Mouse (Mus musculus): Measurements from ENCODE around the gene Cdh23.

Cdh23 gene

DNA sequence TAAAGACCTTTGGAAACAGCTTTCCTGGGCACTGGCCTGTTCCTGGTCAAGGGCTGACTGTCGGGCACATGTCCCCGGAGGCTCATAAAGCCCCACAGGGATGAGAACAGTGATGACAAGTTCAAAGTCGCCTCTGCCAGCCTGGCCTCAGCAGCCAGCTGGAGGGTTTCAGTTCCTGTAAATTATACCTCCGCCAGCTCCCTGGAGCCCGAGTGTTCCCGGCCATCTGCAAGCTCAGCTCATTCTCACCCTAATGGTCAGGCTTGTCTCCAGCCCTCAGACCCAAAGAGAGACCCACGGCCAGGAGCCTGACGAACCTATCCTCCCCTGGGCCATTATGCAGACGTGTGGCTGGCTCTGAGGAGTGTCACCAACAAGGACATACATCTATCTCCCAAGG, 57.0 kb downstream of the Cdh23 start:
- in situ Hi-C loops (cut with MboI, MseI) = no loop called here

DNA sequence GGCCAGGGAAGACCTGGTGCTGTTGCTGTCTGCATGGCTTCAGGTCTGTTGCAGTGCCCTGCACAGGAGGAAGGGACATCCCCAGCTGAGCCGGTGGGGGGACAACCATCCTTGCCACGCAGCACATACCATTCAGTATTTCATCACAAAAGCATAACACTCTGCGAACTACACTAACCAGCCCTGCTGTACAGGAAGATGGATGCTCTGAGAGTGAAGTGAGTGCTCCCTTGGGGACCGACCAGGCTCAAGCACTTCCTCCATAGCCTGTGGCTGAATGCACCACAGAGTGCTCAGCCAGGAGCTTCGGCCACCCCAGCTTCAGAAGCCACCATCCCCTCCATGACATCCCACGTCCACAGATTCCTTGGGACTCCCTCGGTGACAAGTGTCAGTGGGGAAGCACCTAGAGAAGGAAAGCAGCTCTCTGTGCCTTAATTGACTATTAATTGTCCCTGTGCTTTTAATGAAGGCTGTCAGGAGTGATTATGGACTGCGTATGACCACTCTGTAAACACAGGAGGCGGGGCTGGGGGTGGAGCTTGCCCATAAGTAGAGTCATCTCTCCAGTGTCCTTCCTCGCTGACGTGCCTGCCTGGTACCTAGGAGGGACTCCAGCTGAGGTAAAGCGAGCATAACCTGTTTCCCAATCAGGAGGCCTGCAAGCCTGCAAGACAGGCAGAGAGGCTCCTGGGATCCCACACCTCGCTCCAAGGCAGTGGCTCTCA, 60.6 kb downstream of the Cdh23 start:
- in situ Hi-C loops (cut with MboI, MseI) = no loop called here

DNA sequence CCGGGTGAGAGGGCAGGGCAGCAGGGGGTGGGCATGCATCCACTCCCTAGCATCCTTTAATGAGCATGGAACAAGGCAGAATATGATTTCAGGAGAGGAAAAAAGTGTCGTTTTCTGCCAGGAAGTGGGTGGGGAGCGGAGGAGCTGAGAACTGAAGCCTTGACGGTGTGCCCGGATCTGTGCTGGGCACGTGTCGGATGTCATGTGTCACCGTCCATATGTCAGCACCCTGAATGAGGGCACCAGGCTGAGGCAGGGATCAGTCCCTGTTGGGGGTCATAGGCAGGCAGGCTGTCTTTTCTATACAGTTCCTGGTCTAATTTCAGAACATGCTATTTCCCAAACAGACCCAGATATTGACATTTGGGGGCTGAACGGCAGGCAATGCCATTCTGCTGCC, 61.9 kb downstream of the Cdh23 start:
- in situ Hi-C loops (cut with MboI, MseI) = no loop called here

DNA sequence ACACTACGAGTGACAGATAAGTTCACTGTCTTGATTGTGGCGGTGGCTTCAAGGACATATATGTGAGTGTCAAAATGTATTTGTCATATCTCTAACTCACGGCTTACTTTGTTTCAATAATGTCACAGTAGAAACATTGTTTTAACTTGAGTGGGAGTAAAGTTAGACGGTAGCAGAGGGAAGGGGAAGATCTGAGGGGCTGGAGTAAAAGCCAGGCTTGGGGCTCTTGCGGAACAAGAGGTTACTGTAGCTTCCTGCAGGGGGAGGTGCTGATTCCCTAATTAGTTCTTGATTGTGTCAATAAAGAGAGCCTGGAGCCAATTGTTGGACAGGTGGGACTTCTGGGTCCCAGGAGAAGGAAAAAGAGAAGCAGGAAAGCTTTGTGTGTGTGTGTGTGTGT, 70.2 kb downstream of the Cdh23 start:
- in situ Hi-C loops (cut with MboI, MseI) = no loop called here

DNA sequence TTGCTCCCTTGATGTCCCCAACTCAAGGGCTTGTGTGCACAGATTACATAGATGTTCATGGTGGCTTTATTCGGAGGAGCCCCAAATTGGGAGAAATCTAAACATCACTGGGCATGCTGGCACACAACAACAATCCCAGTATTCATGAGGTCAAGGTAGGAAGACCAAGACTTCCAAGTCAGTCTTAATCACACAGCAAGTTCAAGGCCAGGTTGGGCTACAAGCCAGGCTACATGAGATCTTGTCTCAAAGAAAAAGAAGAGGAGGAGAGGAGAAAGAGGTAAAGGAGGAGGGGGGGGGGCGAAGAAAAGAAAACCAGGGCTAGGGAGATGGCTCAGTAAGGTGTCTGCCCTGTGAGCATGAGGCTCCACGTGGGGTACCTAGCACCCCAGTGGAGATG, 70.8 kb downstream of the Cdh23 start:
- in situ Hi-C loops (cut with MboI, MseI) = no loop called here

DNA sequence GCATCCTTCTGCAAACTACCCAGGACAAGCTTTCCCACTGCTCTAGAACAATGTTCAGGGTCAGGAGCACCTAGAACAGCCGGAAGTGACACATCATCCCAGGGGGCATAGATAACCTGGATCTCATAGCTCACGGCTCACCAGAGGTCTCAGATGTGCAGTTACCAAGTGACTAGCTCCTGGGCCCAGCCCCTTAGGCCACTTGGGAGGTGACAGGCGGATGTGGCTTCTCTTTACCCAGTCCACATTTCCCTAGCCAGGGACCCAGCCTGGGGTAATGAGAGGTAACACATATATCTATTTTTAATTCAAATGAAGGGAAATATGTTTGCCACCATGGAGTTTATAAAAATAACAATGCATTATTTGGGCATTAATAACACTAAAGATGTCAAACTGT, 71.3 kb downstream of the Cdh23 start:
- in situ Hi-C loops (cut with MboI, MseI) = no loop called here

DNA sequence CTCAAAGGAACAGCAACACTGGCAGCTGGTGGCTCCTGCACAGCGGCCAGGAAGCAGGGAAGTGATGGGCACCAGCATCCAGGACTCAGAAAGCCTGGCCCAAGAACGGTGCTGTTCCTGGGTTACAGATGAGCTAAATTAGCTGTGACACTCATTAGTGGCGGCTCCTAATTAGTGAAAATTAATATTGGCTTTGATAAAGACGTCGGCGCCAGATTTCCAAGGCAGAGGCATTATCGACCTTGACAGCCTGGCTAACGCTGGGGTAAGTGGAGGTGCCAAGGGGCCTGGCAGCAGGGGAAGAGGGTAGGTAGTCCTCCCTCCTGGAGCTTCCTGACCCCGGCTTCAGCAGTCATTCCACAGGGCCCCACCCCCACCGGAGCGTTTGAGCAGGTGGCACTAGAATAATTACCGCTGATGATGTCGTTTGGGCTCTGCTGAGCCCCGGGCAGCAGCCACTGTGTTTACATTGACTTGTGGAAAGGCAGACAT, 72.0 kb downstream of the Cdh23 start:
- in situ Hi-C loops (cut with MboI, MseI) = no loop called here

DNA sequence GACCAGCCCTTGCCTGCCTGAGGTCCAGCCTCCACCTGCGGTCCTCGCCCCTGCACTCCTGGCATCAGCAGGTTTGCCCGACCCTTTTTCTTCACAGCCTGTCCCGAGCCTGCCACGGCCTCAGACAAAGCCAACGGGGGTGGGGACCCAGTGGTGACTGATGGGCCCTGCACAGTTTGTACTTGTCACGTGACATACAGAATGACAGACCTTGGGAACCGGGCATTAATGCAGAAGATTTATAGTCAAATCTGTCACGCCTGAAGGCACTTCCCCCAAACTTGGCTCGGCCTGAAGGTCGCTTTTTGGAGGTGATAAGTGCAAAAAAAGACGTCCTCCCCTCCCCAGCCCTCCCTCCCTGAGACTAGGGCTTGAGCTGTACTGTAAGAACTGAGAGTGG, 73.5 kb downstream of the Cdh23 start:
- in situ Hi-C loops (cut with MboI, MseI) = no loop called here

DNA sequence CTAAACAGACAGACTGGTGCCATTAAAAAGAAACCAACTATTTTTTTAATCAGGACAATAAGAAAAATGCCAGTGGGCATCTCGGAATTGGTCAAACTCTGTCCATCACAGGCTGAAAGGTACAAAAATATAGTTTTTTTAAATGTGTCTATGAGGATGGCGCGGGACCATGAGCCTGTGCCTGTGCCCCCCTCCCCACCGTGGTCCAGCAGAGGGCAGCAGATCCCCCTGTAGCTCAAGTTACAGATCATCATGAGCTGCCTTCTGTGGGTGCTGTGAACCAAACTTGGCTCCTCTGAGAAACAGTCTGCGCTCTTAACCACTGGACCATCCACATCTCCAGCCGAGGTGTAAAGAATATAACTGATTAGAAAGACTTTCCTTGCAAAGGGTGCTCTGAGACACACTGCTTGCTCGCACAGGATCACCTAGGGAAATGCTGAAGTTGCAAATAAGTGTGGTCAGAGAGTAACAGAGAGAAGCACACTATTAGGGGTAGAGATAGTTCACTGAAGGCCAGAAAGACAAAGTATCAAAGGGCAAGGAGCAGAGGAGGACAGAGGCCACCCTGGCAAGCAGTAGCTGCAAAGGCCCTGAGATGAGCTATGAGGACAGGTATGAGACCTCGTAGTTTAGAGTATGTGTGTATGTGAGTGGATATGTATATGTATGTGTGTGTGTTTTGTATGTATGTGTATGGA, 74.7 kb downstream of the Cdh23 start:
- in situ Hi-C loops (cut with MboI, MseI) = no loop called here

DNA sequence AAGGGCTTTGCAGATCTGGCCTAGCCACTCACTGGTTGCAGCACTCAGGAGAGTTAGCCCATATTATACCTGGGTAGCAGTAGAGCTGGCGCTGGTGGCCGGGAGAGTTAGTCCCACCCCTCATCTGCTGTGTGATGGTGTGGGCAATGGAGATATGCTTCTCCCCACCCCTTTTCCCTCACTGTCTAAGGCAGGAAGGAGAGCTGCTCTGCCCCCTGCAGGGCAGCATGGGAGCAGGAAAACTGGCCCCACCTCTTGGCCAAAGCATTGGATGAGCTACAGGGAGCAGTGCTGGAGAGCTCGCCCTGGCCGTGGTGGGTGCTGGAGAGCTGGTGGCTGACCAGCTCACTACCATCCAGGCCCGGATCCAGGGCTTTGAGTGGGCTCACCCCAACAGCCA, 80.4 kb downstream of the Cdh23 start:
- in situ Hi-C loops (cut with MboI, MseI) = loop anchor here (5.0 kb wide), 2 partner anchors 99 to 314 kb away; no protein-coding TSS in a partner anchor

DNA sequence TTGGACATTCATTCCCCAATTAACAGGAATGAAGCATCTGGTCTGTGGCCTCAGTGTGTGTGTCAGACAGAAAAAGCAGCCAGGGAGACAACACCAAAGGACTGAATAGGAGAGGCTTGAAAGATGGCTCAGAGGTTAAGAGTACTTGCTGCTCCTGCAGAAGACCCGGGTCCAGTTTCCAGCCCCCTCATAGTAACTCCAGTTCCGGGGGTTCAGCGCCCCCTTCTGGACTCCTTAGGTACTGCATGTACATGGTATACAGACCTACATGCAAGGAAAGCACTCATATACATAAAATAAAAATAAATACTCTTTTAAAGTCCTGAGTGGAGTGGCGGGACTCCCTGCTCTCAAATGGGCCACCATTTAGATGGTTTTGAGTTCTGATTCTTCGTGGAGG, 83.4 kb downstream of the Cdh23 start:
- in situ Hi-C loops (cut with MboI, MseI) = no loop called here

DNA sequence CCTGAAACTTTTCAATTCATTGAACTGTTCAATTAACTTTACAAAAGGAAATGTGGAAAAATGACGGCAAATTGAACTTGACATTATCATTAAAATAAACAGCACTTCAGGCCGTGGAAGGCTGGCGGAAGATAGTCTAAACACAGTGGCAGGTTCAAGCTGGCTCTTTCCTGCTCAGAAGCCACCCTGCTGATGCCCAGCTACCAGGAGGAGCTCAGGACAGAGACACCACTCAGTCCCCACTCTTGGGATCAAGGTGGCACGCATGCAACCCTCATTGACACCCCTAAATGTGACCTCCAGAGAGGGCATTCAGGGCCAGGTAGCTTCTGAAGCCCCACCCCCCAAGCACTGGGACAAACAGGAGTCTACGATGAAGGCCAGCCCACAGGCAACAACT, 89.1 kb downstream of the Cdh23 start:
- in situ Hi-C loops (cut with MboI, MseI) = no loop called here

DNA sequence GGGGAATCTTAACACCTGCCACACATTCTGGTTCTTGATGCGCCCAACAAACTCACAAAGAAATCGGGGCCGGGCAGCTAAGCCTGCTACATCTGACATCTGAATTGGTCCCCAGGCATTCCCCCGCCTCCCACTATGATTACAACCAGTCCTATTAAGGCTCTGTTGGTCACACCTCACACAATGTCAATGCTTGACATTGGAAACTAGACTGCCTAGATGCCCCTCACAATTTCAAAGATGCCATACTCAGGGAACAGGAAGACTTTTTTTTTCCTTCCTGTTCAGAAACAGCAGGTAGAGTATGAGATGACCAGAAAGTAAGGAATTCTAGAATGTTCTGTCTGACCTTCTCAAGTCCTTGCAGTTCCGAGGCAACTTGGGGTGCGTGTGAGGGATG, 89.6 kb downstream of the Cdh23 start:
- in situ Hi-C loops (cut with MboI, MseI) = no loop called here

DNA sequence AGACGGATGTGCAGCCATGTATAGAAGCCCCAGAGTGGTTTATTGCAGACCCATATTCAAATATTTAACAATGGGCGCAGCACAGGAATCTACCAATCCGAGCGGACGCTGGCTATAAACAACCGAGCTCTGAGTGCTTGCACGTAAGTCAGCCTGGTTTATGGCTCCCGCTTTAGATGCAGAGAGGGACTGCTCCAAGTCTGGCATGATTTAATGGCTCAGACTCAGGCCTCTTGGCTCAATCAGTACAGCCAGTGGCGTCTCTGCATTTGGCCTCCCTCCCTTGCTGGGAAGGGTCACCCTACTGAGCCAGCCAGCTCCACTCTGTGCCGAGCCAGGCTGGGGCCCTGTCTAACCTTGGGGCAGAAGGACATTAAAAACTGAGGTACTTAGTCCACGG, 94.1 kb downstream of the Cdh23 start:
- in situ Hi-C loops (cut with MboI, MseI) = no loop called here

DNA sequence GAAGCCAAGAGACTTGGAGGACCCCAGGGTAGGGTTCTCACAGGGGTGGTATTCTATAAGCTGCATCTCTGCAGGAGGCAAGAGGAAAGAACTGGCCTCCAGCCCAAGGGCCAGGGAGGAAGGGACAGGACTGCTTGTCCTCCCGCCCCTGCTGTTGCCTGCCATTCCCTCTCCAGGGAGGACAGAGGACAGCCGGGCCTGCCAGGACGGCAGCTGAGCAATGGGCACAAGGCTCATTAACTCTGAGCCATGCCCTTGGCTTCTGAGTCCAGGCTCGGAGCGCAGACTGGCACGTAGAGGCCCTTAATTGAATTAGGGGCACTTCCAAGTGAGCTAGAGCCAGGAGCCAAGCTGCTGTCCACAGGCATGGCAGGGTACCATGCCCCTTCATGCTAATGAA, 101.1 kb downstream of the Cdh23 start:
- in situ Hi-C loops (cut with MboI, MseI) = no loop called here

DNA sequence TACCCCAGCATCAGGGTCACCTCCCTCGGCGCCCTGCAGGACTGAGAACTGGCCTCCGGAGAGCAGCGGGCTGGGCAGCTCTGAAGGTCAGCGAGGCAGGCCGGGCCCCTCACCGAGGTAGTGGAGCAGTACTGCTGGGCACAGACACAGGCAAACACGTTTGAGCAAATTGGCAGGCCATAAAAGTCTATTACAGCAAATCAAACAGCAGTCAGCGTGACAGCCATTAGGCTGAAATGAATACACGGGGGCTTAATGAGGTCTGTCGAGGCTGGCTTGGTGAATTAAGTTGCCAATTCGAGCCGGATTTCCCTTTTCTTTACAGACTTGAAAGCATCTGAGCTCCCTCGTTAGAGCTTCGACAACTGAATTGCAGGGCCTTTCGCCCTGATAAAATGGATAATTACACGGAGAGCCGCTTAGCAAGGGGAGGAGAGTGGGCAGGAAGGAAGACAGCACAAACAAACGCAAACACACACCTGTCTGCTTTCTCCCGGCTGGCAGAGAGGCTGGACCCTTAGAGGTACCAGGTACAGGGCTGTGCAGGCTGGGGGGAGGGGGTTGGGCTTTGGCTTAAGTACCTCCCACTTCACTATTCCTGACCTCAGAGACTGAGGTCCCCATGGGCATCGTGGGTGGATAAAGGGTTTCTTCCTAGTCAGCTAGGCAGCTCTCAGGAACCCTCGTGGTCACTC, 103.3 kb downstream of the Cdh23 start:
- in situ Hi-C loops (cut with MboI, MseI) = no loop called here

DNA sequence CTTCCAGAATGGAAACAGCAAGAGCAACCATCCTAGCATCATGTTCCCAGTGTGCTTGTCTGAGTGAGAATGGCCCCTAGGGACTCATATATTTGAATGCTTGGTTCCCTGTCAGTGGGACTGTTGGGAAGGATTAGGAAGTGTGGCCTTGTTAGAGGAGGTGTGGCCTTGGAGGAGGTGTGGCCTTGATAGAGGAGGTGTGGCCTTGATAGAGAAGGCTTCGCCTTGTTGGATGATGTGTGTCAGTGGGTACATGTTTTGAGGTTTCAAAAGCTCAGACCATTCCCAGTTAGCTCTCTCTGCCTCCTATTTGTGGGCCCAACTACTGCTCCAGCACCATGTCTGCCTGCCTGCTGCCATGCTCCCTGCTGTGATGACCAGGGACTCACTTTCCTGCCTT, 105.0 kb downstream of the Cdh23 start:
- in situ Hi-C loops (cut with MboI, MseI) = no loop called here

DNA sequence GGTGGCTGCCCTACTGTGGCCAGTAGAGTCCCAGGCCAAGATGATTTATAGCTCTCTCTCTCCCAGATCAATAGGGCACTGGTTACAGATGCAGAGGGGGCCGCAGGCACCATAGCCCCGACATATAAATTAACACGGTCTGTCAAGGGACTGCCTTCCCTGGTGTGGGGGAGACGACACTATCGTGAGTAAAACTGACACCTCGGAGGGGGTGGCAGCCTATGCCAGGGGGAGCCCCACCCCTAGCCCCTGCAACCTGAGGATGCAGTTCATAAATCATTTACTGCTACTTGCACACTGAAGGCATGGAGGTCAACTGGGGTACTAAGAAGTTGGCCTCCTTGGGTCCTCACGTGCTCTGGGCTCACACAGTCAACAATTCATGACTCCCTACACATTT, 106.0 kb downstream of the Cdh23 start:
- in situ Hi-C loops (cut with MboI, MseI) = no loop called here

DNA sequence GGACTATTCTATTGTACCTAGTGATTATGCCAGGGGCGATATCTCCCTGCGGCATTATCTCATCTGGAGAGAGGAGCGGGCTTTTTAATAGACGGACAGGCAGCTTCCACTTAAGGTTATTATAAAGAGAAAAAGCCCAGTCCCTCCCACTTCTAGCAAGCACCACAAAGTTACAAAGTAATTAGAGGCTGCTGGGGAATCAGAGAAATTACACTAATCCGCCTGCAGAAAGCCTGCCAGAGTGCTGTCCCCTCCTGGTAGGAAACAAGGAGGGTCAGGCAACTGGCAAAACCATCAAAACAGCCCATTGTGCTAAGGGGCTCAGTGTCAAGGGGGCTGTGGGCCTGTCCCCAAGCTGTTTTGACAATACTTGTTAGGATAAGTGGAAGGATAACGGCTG, 110.6 kb downstream of the Cdh23 start:
- in situ Hi-C loops (cut with MboI, MseI) = no loop called here

DNA sequence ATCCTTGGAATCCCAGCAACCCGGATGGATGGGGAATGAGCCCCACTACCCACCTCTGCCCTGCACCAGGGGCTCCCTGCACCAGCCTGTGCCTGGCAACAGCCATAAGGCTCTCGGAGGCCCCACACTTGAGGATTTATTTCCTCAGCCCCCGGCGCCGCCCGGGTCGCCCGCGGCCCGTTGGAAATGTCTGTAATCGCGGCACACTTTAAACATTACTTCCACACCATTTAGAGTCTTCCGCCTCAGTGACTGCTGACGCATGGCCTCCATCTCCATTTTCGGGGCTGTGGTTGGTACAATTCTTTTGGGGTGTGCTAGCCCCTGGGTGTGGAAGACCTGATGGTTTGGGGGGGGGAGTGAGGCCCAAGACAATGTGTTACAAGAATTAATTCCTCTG, 113.3 kb downstream of the Cdh23 start:
- in situ Hi-C loops (cut with MboI, MseI) = no loop called here

DNA sequence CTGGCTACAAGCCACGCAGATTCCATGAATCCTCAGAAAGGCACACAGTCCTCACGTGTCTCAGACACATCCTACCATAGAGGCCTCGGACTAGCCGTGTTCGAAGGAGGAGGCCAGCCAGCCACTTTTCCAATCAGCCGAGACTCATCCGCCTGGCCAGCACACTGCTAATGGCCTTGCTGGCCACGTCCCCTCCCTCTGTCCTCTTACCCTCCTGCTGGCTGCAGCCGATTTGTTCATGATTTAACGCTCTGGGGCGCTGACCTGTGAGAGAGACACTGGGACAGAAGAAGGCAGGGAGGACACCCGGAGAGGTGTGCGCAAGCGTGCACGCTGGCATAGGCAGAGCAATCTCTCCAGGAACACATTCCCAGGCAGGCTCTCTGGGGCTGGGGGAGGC, 115.6 kb downstream of the Cdh23 start:
- in situ Hi-C loops (cut with MboI, MseI) = no loop called here

DNA sequence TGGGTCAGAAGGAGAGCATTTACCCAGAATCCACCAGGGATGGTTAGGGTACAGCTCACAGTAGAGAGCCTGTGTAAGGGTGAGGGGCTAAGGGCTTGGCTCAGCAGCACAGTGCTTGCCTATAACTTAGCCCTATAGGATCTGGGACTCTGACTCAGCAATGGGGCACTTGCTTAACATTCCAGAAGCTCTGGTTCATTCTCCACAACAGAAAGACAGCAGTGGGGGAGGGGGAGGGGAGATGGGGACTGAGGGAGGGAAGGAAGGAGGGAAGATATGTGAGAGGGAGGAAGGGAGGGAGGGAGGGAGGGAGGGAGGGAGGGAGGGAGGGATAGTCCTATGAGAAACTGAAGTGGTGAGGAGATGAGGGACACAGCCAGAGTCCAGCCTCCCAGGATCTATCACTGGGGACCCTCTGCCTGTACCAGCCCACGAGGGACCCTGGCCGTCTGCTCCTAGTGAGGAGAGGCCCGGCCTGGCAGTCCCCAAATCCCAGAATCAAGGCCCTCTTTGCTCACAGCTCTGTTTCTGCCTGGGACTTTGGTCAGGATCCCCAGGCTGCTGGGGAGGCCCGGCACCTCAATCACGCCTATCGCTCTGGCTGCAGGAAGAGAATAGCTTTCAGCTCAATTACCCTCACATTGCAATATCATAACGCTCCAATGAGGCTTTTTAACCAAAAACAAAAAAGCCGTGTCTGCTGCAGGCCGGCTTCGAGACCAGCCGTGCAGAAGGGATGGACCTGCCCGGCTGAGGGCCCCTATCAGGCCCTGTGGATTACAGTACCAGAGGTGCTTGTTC, 117.4 kb downstream of the Cdh23 start:
- in situ Hi-C loops (cut with MboI, MseI) = no loop called here

All from T-helper 2 cell (primary cell).